Mouse (Mus musculus) skeletal muscle tissue, adult 2 months (tissue): ENCODE results near the gene Afap1.

ENCODE experiments used
- DNase-seq: peaks from one replicate; pipeline ENCODE4 v3.0.0-alpha.2; 2012; ENCODE audit warnings: low read depth, low spot score

Afap1 gene

DNA sequence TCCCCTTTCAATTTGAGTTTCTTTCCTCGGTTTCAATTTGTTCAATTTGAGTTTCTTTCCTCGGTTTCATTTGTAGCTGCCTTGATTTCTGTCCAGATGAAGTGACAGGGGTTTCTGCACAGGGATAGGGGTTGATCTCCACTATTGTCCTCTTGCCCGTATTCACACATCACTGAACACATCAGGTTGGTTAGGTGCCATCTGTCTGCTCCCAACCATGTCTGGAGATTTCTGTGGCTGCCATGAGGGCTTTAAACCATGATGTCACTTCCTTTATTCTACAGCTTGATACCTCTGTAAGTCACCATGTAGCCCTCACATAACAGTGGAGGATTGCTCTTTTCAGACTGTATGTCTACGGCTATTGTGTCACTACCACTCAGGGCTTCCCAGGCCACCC, 4.0 kb downstream of the Afap1 start:
- no peak for DNase-seq

DNA sequence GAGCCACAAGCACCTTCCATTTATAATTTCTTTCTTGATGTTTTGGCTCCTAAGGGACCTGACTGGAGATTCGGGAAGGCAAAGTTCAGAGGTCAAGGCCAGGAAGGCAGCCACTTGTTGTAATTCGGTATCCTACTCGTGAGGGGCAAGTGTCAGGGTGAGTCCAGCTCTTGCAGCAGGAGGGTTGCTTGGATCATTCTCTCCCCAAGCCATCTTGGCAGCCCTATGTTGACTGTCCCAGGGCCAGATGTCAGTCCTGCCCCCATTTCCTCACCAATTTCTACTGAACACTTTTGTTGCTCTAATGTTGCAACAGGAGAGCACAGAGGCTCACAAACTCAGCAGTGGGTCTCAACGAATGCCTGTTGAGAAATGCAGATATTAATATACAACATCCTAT, 5.0 kb downstream of the Afap1 start:
- peak; percentile 45 for DNase-seq

DNA sequence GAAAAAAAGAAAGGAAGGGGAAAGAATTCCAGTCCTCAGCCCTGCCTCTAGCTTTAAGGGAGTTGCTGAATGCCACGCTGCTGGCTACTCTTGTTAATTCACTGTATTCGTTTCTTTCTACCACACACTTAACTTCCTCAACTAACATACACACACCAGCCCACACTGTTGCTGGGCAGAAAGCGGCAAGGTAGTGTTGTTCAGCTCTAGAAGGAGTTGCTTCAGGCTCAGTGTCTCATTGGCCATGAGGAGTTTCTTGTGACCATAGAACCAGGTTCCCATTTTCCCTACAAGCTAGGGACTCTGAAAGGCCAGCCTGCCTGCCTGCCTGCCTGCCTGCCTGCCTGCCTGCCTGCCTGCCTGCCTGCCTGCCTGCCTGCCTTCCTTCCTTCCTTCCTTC, 5.9 kb downstream of the Afap1 start:
- DNase-seq = no peak

DNA sequence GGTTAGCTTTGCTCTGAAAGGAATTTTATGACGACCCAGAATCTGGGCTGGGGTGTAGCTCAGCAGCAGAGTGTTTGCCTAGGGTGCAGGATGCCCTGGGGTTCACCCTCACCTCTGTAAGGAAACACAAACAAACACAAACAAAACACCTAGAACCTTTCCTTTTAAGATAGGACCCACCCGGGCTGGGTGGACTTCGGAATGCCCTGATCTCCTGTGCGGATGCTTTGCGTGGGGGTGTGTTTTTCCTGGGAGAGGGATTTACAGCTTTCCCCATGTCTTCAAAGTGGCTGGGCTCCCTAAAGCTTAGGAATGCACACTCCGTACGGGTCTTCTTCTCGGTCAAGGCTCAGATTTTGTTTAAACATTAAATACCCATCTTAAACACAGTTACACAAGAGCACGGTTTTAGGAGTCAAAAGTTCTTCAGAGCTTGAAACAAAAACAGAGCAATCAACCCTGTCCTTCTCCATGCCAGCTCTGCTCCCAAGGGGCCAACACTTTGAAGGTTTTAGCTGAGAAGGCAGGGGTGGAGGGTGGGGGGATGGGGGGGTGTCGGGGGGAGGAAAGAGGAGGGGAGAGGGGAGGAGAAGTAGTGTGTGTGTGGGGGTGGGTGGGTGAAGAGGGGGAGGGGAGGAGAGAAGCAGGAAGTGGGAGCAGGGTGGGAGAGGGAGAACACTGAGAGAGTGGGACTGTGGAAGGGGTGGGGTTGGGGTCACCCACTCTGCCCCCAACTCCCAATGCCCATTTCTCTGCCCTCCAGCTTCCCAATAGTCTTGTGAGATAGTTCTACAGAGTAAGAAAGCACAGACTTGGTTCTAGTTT, 7.5 kb downstream of the Afap1 start:
- DNase-seq = no peak

DNA sequence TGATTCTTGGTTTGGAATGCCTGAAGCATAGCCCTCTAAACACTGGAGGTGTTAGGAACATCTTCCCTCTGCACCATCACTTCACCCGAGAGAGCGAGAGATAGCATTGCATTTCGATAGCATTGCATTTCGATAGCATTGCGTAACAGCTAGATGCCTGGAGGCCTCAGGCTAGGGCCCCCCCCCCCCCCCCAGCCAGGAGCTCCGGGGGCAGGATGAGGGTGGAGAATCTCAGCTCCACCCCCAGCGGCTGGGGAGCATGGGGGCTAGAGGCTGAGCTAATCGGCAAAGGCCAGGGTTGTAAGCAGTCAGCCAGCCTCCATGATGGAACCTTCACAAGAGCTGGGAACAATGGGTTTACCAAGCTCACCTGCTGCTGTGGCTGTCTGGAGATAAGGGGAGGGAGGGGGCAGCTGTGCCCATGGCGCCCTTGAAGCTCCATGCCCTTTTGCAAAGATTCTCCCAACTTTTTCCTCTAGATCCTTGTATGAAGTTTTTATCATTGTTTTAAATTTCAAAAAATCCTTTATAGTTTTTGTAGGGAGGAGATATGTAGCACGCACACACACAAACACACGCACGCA, 8.2 kb downstream of the Afap1 start:
- DNase-seq = no peak

DNA sequence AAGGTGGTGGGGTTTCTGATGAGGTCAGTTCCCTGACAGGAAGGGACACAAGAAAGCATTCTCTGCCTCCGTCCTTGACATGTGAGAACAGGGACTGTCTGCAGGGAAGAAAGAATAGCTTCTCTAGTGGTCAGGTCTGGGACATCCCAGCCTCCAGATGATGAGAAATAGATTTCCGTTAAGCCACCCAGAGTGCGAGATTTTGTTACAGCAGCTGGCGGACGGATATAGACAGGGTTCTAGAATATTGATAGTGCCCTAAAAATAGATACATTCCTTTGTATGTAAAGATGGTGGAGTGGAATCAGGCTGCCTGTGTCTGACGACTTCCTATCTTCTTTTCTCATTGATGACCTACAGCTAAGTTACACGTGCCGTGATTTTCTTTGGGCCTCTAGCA, 10.3 kb downstream of the Afap1 start:
- no peak for DNase-seq

DNA sequence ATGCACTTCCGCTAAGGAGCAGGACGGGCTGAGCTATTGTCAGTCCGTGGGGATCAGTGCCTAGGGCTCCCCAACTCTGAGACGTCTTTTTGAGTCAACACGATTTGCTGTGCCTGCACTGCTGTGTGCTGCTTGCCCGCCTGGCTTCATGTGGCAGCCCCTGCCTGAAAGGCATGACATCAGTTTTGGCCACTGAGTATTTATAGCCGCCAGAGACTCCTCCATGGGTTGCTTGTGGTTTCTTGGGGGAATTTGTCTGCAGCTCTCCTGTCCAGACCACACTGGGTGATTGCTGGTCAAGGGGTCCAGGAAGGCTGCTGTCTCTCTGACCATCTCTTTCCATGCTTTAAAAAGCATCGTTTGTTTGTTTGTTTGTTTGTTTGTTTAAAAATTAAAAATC, 12.2 kb downstream of the Afap1 start:
- DNase-seq = peak; percentile 44

DNA sequence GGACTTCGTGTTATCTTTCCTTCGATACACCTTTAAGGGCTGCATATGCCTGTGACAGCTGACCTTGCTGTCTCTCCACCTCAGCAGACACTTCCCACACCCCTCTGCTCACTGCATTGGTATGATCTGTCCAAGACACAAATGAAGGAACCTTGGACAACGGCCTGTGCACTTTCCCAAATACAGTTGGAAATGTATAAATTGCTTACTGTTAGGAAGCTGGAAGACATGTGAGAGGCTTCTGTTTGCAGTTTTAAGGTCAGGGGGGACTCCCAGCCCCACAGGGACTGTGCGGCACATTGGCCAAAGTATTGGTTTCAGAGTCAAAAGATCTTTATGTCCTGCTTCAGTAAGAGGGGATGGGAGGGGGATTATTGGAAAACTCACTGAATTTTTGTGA, 14.0 kb downstream of the Afap1 start:
- no peak for DNase-seq

DNA sequence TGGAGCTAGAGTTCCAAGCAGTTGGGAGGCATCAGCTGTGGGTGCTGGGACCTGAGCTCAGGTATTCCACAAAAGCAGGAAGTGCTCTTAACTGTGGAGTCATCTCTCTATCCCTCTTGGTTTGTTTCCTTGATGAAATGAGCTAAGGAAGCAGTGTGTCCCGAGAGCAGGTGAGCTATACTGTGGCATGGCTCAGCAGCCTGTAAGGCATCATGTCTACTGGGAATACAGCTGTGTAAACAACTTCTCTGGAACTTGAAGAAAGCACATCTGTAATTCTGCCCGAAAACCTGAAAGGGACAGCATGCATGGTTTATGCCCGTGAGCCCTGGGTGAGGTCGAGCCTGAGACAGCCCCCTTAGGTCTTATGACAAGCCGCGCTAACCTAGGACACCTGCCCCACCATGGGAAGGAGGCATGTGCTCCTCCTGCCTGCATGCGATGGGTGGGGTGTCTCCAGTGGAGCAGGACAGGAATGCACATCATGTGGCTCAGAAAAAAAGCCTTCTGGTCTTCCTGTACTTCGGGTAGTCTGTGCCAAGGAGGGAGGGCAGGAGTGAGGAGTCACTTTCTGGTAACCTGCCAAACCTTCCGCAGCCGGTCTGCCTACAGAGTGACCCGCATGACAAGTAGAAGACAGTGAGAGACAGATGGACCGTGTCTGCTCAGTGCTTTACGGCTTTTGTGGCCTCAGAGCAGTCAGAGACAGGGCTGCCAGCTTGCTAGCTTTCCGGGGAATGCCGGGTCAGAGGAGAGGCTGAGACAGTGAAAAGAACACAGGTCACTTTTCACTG, 14.7 kb downstream of the Afap1 start:
- peak; percentile 78 for DNase-seq

DNA sequence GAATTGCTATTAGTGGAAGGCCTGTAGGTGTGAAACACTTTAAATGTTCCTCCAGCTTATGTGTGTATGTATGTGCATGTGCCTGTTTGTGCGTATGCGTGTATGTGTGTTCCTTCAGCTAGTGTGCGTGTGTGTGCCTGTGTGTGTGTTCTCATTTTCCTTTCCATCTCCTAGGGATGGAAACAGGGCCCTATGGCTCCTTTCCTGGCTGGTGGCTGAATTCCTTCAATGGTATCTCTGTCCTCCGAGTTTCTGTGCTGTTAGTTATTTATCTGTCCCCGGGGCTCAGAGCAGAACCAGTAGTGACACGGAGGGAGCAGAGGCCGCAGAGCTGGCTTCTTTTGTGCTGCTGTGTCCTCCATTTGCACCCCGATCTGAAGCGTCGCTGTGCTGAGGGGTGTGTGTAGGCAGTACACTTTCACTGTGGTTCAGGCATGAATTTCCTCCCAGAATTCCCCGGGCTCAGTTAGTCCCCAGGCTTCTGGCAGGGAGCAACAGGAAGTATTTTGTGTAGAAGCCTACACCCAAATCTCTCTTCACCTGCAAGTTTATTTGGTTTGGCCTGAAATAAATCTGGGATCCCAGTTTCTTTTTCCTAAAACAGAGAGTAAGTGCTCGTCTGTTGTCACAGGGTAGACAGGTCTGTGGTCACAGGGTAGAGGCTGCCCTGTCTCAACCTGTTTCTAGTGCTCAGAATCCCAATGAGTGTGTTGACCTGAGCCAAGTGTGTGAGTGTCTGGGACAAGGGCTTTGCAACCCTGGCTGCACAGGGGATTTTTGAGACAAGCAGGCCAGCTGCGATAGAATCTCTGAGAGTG, 15.7 kb downstream of the Afap1 start:
- DNase-seq = no peak

DNA sequence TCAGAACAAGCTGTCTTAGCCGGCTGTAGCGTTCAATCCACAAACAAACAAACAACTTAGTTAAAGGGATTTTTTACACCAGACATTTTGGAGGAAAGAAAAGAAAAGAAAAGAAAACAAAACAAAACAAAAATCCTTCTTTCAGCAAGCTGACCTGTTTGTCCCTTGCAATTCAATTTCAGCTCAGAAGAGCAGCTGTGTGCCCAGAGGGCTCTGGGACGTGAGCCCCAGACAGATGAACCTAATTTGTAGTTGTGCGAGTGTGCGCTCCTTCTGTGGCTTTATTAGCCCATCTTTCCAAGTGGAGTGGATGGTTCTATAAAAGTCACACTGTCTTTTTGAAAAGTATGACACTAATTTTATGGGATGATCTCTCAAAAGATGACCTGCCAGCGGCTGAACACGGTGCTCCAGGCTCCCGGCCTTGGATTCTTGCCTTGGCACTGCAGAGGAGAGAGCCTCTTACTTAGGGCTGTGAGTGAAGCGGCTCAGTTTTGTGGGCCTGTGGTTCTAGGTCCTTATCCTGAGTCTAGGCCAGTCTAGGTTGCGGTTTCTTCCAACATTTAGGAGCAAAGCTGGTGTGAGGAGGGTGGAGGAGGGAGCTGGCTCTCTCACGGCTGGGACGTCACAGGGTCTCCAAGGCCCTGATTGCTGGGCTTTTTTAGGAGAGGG, 22.6 kb downstream of the Afap1 start:
- no peak for DNase-seq

DNA sequence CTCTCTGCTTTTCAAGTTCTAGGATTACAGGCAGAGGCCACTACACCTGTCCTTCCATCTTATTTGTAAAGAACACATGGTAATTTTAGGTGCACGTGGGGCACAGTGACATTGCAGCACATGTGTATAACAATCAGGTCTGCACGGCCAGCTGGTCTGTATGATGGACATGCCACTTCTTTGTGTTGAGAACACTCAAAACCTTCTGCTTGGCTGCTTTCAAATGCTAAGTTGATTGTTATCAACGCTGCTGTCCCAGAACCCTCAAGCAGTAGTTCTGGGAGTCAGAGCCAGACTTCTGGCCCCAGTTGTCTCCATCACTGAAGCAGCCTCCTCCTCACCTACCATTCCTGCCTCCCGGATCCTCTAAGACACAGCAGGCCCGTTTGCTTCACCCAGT, 23.5 kb downstream of the Afap1 start:
- no peak for DNase-seq

DNA sequence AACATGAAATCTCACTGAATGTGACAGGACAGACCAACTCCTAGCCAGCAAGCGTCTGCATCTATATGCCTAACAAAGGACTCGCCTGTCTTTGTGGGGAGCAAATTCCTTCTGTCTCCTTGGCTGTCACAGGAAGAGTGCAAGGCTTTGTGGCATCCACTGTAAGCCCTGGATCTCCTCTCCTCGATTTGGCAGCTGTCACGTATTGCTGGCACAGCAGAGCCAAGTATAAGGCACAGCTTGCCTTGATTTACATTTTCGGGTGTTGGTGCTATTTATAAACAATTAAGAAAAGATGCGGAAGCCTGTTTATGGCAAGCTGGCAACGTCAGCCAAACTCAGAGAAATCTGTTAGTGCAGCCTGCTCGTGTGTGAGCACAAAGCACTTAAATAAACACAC, 25.3 kb downstream of the Afap1 start:
- DNase-seq = no peak

DNA sequence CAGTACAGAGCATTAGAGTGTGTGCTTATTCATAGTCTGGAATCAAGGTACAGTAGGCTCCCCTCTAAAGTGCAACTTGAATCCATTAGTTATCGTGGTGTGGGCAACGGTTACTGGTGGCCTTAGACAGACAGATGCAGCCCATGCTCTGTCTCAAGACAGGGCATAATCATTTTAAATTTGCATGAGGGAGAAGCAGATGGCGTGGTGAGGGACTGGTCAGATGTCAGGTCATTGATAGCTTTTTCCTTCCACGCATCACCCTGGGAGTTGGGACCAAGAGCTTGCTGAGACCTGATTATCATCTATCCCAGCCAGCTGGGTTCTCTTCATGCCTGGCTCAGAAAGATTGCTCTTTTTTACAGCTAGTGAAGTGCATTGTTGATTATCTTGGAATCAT, 27.0 kb downstream of the Afap1 start:
- DNase-seq = no peak

DNA sequence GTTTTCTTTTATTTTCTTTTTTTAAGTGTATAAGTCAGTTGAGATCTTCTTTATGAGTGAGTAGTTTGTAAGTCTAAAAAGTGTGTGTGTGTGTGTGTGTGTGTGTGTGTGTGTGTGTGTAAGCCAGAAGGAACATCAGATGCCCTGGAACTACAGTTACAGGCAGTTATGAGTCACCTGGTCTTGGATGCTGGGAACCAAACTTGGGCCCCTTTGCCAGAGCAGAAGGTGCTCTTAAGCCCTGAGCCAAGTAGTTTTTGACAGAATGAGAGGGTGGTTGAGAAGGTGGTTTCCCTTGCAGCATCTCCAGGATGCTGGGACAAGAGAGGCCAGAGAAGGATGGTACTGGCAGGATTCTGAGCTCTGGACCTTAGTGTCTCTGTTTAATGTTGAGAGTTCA, 27.4 kb downstream of the Afap1 start:
- DNase-seq = no peak

DNA sequence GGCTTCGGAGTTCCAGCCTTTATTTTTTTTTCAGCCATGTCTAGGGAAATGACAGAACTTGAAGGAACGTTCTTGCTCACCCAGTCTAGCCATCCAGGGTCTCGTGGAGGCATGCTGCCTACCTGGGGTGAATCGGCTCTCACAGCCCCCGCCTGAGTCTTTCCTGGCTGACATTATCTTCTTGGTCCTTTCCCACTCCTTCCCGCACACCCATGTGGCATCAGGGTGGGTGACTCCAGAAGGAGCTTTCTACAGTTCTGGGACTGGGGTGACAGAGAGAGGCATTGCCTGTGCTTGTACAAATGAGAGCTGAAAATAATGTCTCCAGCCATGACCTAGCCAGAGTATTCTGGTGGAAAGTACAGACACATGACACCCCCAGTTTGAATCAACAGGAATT, 28.0 kb downstream of the Afap1 start:
- no peak for DNase-seq

DNA sequence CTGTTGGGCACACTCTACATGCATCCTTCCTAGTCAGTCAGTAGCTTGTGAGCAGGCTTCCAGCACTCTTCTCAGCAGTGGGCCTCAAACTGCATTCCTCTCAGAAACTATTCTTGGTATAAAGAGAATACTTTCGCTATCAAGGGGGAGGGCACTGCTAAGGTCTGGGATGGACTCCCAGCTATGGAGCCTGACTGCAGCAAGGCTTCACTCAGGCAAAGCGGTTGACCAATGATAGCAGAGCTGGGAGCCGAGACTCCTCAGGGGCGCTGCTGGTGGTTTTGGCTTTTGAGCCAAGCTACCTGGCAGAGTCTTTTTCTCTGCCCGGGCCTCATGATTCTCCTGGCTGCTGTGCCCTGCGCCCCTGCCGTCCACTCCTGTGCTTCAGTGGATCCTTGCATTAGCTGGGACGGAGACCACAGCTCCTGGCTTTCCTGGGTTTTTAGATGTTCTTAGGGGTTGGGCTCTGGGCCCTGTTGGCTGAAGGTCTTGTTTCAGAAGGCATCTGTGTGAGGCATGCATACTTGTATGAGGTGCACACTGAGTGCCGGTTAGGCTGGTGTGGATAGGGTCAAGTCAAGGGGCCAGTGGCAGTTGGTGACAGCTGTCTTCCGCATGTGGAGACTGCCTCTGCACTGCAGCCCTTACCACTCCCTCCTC, 28.6 kb downstream of the Afap1 start:
- no peak for DNase-seq

DNA sequence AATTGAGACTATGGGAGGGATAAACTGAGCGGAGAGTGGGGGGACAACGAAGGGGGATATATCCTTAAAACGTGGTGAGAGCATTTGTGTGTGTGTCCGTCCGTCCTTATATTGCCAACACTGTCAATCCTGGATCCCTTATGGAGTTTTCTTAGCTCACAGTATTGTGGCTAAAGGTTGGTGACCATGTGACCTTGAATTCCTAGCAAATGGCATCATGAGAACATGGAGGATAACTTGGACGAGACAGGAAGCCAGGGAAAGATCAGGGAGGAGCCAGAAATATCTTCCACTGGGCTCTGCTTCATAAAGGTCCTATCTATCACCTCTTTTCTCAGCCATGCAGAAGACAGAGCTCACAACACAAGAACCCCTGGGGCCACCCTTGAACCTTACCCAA, 30.3 kb downstream of the Afap1 start:
- no peak for DNase-seq

DNA sequence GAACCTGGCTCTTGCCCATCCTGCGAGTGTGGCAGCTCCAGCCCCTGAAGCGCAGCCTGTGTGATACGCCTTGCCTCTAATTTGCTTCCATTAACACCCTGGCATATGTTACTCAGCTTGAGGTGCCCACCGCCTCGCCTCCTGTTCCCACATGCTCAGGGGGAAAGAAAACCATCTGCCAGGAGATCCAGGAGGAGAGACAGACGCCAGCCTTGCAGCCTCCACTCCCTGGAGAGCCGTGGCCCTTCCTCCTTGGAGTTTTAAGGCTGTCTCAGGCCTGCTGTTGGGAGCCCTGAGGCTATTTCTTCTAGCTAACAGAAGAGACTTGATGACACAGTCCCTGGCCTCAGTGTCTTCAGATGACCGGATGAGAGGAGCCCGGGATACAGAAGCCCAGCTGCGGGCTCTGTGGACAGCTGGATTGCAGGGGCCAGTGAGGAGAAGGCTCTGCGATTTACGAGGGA, 32.1 kb downstream of the Afap1 start:
- no peak for DNase-seq

DNA sequence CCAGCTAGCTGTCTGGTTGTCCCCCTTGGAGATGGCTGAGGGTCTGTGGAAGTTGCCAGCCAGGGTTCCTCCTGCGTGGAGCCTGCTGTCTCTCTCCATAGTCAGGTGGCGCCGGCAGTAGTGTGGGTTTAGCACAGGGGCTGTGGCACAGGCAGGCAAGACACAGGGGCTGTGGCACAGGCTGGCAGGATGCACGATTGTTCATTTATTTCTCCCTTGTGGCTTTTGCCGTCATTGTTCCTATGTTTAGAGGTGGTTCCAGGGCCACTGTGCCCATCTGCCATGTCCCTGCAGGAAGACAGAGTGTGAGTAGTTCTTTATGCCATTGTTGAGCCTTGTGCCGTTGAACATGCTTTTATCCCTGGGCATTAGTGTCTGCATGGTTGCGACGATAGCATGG, 33.4 kb downstream of the Afap1 start:
- DNase-seq = no peak

DNA sequence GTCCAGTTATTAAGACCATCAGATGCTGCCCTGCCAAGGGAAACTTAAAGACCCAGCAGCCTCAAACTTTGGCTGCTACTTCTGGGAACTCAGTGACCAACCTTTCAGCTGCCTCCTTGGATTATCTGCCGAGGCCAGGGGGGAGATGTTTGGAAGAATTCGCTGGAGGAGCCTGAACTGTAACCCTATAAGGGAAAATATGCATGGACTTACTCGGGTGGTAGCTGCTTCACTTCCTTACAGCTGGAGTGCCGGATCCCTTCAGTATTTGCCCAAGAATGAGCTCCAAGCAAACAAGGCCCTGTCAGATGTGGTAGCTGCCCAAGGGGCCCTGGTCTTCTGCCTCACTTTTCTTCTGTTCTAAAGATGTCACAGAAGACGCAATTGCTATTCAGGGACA, 38.2 kb downstream of the Afap1 start:
- DNase-seq = no peak
